Mouse (Mus musculus): ENCODE measurements around the gene Rab21.

Gene Rab21

DNA sequence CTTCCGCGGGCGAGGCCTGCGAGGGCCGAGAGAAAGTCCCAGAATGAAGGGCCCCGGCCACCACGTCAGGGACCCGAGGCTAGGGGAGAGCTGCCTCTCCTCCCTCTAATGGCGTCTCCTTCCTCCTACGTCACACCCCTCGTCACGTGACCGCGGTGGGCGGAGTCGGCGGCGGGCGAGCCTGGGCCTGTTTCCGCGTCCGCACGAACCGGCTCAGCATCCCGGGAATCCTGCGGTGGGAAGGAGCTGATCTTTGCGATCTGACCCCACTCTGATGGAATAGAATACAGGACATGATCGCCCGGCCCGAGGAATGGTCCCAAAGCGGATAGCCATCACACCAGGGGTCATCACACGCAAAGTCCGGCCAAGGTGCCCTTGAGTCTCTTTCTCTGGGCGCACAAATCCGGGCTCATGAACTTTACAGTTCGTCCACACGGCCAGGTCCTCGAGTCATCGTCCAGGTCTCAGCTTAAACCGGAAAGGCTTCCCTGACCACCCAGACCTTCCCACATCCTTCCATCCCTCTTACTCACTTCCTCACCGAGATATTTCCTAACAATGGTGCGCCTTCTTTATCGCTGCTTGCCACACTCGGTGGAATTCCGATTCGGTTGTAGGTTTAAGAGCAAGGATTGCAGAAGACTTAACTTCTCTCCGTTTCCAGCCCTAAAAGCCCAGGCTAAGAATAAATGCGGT lies at the start of gene Rab21:
Rab21 (minus strand) TSS at position 122 of the 699 bp plus-strand sequence.
- peak; percentile 91 for DNase-seq (ENCODE audit: low read depth, low spot score)

GRCm38 (mm10) chr10:115363151-115363550 lies 47.8 kb upstream of the Rab21 start:
- DNase-seq (ENCODE audit: low read depth, low spot score) = no peak

GRCm38 (mm10) chr10:115362623-115362964 lies 47.2 kb upstream of the Rab21 start:
- DNase-seq (ENCODE audit: low read depth, low spot score) = no peak

GRCm38 (mm10) chr10:115361840-115362622 lies 46.6 kb upstream of the Rab21 start, which contains the start of gene Tmem19:
Tmem19 (minus strand) TSS chr10:115362501.
- DNase-seq (ENCODE audit: low read depth, low spot score) = peak; percentile 98

- DNase-seq (ENCODE audit: low read depth, low spot score) = peak; percentile 75
Observed at GRCm38 (mm10) chr10:115359066-115359465, 43.7 kb upstream of the Rab21 start.

GRCm38 (mm10) chr10:115358216-115358919 lies 43.0 kb upstream of the Rab21 start:
- no peak for DNase-seq (ENCODE audit: low read depth, low spot score)

- no peak for DNase-seq (ENCODE audit: low read depth, low spot score)
Observed at GRCm38 (mm10) chr10:115356106-115356505, 40.7 kb upstream of the Rab21 start.

GRCm38 (mm10) chr10:115355016-115355415 lies 39.6 kb upstream of the Rab21 start:
- no peak for DNase-seq (ENCODE audit: low read depth, low spot score)

DNA sequence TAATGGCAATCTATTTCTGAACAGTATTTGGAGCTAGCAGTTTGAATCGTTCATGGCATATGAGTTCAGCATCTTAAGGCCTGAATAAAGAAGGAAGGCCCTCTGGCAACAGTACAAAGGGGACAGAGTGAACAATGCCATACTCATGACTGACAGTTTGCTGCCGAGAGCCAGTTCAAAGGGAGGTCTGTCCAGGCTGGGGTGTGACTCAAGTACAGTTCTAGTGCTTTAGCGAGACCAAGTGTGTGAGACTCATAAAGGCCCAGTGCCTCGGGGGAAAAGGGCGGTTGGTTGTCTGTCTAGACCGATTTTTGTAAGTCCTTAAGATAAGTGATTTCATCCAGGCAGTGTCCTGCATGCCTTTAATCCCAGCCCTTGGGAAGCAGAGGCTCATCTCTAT lies 39.2 kb upstream of the Rab21 start:
- peak; percentile 53 for DNase-seq (ENCODE audit: low read depth, low spot score)

GRCm38 (mm10) chr10:115350810-115351397 lies 35.5 kb upstream of the Rab21 start:
- DNase-seq (ENCODE audit: low read depth, low spot score) = peak; percentile 82

- no peak for DNase-seq (ENCODE audit: low read depth, low spot score)
Observed at GRCm38 (mm10) chr10:115349509-115349908, 34.1 kb upstream of the Rab21 start.

DNA sequence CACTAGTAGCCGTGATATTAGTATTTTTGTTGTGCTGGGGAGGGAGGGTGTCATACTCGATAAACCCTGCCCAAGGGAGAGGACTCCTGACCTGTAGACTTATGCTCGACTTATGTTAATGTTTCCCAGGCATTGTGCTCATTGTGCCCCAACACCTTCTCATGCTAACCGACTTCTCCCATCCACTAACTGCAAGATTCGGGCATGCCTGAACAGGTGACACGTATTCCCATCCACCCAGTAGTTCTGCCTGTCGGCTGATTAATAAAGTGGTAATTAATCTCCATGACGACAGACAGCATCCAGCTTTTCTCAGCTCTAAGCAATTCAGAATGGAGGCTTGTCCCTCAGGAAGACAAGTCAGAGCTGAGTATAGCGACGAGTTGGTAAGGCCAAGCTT lies 33.6 kb upstream of the Rab21 start:
- no peak for DNase-seq (ENCODE audit: low read depth, low spot score)

GRCm38 (mm10) chr10:115348131-115348530 lies 32.7 kb upstream of the Rab21 start:
- DNase-seq (ENCODE audit: low read depth, low spot score) = no peak

GRCm38 (mm10) chr10:115346444-115346843 lies 31.1 kb upstream of the Rab21 start:
- DNase-seq (ENCODE audit: low read depth, low spot score) = no peak

- no peak for DNase-seq (ENCODE audit: low read depth, low spot score)
Observed at GRCm38 (mm10) chr10:115342771-115343425, 27.5 kb upstream of the Rab21 start.

DNA sequence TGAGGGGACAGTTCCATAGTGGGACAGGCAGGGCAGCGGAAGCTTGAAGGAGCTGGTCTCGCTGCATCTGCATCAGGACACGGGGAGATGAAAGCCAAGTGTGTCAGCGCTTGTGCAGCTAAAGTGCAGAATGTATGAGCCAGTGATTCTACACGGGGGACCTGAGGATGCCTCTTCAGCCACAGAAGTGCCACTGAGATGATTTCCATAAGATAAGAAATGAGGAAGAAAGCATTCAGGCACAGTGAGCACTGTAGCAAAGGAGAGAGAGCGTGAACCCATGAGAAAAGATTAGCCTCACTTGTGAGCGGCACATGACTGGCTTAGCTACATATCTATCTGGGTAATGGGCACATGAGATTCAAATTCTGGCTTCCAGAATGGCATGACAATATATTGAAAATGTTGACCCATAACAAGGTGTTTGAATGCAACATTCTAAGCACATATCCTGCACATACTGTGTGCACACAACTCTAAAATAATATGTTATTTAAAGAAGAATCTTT lies 24.5 kb upstream of the Rab21 start:
- DNase-seq (ENCODE audit: low read depth, low spot score) = no peak

DNA sequence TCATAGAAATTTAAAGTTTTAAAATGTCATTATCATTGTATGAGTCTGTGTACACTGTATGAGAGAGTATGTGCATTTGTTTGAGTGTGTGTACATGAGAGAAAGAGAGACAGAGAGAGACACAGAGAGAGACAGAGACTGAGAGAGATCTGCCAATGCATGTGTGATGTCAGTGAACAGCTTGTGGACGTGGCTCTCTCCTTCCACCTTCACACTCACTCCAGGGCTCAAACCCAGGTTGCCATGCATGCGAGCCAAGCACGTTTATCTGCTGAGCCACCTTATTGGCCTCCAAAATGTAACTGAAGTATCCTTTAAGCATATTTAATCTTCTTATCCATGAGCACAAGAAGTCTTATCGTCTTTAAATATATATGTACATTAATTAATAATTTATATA lies 21.5 kb upstream of the Rab21 start:
- DNase-seq (ENCODE audit: low read depth, low spot score) = no peak

DNA sequence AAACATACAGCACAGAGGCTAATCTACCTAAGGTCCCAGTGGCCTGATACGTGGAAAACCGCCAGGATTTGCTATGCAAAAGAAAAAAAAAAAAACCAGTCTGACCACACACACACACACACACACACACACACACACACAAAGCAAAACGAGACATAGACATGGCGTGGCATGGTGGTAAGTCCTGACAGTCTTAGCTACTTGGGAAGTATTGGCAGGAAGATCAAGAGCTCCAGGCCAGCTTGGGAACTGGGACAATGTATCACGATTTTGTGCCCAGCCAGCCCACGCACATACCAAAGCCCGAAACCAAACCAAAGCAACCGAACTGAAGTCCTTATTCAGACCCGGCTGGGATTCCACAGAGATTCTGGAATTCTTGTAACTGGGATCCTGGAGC lies 18.1 kb upstream of the Rab21 start:
- DNase-seq (ENCODE audit: low read depth, low spot score) = no peak

GRCm38 (mm10) chr10:115332997-115333396 lies 17.6 kb upstream of the Rab21 start:
- no peak for DNase-seq (ENCODE audit: low read depth, low spot score)

GRCm38 (mm10) chr10:115332420-115332952 lies 17.1 kb upstream of the Rab21 start:
- DNase-seq (ENCODE audit: low read depth, low spot score) = no peak

DNA sequence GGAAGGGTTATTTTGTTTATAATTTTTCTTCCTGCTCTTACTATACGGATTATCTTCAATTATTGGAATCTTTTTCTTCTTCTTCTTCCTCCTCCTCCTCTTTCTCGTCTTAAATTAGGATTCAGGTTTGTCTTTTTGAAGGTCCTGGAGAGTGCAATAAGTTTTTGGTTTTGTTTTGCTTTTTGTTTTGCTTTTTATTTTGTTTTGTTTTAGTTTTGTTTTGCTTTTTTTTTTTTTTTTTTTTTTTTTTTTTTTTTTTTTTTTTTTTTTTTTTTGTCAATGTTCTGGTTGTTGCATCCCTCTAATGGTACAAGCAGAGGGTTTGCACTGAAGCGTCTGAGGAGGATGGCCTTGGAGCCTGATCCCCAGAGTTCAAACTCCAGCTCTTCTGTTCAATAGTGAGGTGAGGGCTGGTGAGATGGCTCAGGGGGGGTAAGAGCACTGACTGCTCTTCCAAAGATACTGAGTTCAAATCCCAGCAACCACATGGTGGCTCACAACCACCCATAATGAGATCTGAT lies 13.7 kb upstream of the Rab21 start:
- no peak for DNase-seq (ENCODE audit: low read depth, low spot score)
